Mouse (Mus musculus) erythroid progenitor cell, adult 5-6 weeks (primary cell): ENCODE measurements around the gene Il10ra. TPM values are rescaled to one million over a fixed set of nuclear protein-coding genes. Genes with fewer than 3 reads are reported as not detected.

Experiments
- ATAC-seq: replicated peaks from 2 replicates; pipeline ENCODE4 v1.8.0; 2016; ENCODE audit warnings: moderate number of reproducible peaks, mild to moderate bottlenecking, moderate TSS enrichment, inconsistent platforms; ENCODE audit not compliant: poor library complexity, low FRiP score, severe bottlenecking
- total RNA-seq, 2 experiments: library from RNA; stranded (forward) in 1 of 2; stranded (reverse) in 1 of 2; fragments of 150-400 nt in 1 of 2; fragments of 186-747, 209-891 nt in 1 of 2; gene quantifications; 2 replicates each; pipeline versions ENCODE4 v1.2.3 to v1.2.4; 2015 to 2017; ENCODE audit warnings: low replicate concordance in 2 of 2

Il10ra gene
- total RNA-seq (2015; ENCODE audit: low replicate concordance): 2.2 and 6.3 TPM in 2 replicates
- 3.7 and 4.8 TPM in 2 replicates for total RNA-seq (2017; ENCODE audit: low replicate concordance)

- no peak for ATAC-seq
These were observed at the start of gene Il10ra for GRCm38 (mm10) chr9:45268597-45269325. TSS of gene Il10ra (minus strand) at chr9:45269149.

- no peak for ATAC-seq
These were observed 48.7 kb upstream of the Il10ra start for GRCm38 (mm10) chr9:45317635-45318034.

- ATAC-seq: no peak
These were observed 45.0 kb upstream of the Il10ra start for GRCm38 (mm10) chr9:45313913-45314312.

GRCm38 (mm10) chr9:45311858-45312257, 42.9 kb upstream of the Il10ra start:
- ATAC-seq: no peak

DNA sequence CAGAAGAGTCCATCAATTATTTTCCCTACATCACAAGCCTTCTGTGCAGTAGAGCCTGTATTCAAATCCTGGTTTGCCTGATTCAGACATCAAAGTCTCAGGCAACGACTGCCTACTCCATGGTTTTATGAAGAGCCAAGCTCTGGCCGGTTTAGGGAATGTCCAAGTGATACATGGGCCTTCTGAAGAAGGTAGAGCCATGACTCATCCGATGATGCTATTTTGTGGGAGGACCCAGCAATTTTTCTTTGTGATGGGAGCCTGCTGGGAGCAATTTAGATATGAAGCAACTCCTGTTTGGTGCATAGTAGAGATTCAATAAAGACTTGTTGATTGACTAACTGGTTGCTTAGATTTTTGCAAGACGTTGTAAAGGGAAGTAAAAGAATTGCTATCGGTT, 39.6 kb upstream of the Il10ra start:
- ATAC-seq: no peak

DNA sequence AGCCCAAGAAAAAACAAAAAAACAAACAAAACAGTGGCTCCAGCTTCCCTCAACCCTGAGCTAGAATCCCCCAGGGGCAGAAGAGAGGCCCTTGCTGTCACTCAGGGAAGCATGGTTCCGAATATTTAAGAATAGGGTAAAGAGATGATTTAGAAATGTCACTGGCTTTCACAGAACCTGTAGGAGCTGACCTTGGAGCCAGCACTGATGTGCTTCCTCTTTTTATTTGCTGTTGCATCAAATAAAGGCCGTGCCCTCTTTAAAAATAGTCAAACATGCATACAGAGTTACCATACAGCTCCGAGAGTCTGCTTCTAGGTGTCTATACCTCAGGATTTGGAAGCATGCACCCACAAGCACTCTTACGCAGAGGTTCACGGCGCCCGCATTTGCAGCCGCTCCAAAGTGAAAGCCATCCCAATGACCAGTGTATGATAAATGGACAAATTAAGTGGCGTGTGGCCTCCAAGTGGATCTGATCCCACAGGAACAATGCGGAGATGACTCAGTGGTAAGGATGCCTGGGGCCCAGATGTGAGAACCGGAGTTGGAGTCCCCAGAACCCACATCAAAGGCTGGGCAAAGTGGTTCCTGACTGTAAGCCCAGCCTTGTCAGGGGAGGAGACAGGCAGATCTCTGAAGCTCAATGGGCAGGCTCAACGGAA, 37.9 kb upstream of the Il10ra start:
- ATAC-seq: no peak

DNA sequence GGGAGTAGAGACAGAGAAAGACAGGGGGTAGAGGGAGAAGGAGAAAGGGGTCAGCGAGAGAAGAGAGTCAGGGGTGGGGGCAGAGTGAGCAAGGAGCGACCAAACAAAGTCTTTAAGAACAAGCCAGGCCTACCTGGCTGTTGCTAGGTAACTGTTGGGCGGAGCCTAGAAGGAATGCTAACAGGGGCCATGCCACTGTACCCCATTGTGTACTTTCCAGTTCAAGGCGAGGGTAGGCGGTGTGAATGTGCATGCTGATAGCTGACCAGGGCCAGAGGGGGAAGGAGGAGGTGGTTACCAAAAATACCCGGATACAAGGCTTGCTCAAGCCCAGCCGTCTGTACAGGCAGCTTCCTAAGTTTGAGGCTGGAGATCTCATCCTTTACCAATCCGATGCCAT, 32.8 kb upstream of the Il10ra start:
- no peak for ATAC-seq

- 0 out of 2 replicates have a peak, but pooled peaks have one; percentile 59 for ATAC-seq
These were observed 31.6 kb upstream of the Il10ra start for GRCm38 (mm10) chr9:45300422-45301104.

- peak; percentile 68; the same call in 1 of the 2 replicates for ATAC-seq
These were observed 30.5 kb upstream of the Il10ra start for GRCm38 (mm10) chr9:45299231-45300006.

GRCm38 (mm10) chr9:45294210-45295011, 25.5 kb upstream of the Il10ra start:
- ATAC-seq: no peak

- no peak for ATAC-seq
These were observed 22.7 kb upstream of the Il10ra start for GRCm38 (mm10) chr9:45291481-45292168.

- ATAC-seq: no peak
These were observed 13.5 kb upstream of the Il10ra start for GRCm38 (mm10) chr9:45282466-45282865.

- no peak for ATAC-seq
These were observed 11.9 kb upstream of the Il10ra start for GRCm38 (mm10) chr9:45280891-45281290.

DNA sequence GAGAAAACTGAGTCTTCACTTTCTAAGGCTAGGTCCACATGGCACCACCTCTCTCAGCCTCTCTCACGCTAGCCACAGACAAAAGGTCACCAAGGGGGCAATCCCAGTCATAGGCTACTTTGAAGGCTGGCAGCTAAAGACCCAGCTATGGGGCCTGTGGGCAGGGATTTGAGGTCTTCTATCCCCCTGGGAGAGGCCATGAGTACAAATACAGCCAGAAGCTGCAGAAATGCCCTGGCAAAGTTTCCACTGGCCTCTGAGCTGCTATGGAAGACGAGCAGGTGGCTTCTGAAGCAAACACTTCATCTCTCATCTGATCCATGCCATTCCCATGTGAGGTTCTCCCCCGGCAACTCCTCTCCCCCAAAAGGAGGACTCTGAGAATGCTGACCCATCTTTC, 11.1 kb upstream of the Il10ra start:
- ATAC-seq: no peak

- ATAC-seq: no peak
These were observed 5.7 kb upstream of the Il10ra start for GRCm38 (mm10) chr9:45274635-45275034.

- no peak for ATAC-seq
These were observed 5.3 kb upstream of the Il10ra start for GRCm38 (mm10) chr9:45274218-45274617.

- no peak for ATAC-seq
These were observed 3.3 kb upstream of the Il10ra start for GRCm38 (mm10) chr9:45272213-45272612.

GRCm38 (mm10) chr9:45268079-45268478, 870 bp downstream of the Il10ra start:
- no peak for ATAC-seq

- no peak for ATAC-seq
These were observed 1.9 kb downstream of the Il10ra start for GRCm38 (mm10) chr9:45267099-45267498.
